Mouse (Mus musculus) right cerebral cortex, adult 2 months (tissue): Measurements from ENCODE around the gene Anapc16.
A peak's percentile ranks its signal among the peaks of the same experiment; 100 is the strongest.

Source experiments
- DNase-seq, 2 experiments: peaks; one replicate each; pipeline ENCODE4 v3.0.0; 2021 to 2022; ENCODE audit warnings: low spot score in 2 of 2

Anapc16 gene

DNA sequence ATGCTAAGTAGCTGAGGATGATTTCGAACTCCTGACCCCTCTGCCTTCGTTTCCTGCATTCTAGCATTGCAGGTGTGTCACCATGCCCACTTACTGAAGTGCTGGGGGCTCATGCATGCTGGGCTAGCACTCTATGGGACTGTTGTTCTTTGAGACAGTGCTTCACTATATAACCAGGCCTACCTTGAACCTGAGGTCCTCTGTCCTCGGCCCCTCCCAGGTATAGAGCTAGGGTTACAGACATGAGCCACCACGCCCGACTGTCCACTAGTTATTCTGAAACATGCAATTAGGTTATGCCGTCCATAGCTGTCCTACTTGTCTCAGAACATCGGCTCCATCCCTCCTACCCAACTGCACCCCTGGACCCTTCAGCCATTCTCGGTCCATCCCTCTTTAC, 31.1 kb downstream of the Anapc16 start:
- DNase-seq, result no peak

DNA sequence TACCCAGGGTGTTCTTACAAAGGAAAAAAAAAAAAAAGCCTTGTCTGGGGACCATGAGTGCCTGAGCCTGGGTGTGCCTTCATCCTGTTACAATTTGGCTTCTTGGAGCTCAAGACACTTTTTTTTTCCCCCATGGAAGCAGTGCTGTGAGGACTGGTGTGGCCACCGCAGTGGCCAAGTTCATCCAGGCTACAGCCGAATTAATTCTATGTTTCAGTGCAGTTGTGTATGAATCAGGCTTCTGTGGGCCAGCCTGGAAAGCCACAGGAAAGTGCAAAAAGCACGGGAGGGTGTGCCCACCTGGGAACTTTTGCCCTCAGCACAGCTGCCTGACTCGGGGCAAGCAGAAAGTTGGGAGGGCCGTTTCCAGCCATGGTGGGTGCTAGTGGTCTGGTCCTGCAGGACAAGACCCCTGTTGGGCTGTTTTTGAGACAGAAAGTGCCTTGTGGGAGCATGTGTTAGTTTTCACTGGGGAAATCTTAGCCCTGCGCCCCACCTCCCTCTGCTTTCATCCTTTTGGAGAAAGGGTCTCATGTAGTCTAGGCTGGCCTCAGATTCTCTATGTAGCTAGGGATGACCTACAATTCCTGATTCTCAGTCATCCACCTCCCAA, 32.4 kb downstream of the Anapc16 start:
- DNase-seq, result no peak

GRCm38 (mm10) chr10:59969821-59970449, 33.0 kb downstream of the Anapc16 start:
- DNase-seq, result peak; percentile 49 to 81

DNA sequence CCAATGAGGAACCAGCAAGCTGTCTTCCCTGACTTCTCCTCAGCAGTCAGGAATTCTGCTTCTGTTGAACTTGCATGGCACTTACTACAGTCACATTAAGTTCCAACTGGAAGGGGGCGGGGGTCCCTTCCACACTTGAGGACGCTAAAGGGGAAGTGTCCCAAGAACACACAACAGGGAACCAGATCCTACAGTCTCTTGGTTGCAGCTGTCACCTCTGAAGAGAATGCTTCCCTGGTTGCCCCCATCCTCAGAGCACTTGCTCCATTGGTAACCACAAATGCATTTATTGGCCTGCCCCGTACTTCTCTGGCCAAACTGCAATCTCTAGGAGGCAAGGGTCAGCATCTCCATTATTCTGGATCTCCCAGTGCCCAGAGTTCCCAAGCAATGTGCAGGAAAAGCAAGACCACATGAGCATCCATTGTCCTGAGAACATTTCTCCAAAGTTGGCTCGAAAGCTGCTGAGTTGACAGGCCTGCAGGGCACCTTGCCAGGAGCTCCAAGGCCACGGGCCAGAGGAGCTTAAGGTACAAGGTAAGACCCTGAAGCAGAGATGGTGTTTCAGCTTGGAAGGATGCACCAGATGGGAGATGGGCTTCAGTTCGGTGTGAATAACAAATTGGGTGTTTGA, 35.5 kb downstream of the Anapc16 start:
- no peak for DNase-seq

- DNase-seq, result no peak
Observed at GRCm38 (mm10) chr10:59966743-59967142, 36.2 kb downstream of the Anapc16 start.

DNA sequence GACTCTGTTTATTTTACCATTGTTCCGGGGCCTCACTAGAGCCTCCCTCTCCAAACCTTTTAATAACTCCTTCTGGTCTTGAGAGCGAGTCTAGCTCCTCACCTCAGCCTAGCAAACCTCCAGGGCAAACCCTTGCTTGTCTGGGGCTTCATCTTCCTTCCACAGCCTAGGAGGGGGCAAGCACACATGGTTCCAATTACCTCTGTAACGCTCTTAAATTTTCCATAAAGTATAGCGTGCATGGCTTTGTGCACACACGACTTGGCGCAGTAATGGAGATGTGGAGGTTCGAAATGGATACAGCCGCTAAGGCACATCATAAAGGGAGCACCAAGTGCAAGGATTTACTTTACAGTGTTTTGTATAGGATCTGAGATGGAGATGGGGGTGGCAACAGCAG, 37.1 kb downstream of the Anapc16 start:
- no peak for DNase-seq

GRCm38 (mm10) chr10:59965362-59965695, 37.6 kb downstream of the Anapc16 start:
- DNase-seq, result no peak

DNA sequence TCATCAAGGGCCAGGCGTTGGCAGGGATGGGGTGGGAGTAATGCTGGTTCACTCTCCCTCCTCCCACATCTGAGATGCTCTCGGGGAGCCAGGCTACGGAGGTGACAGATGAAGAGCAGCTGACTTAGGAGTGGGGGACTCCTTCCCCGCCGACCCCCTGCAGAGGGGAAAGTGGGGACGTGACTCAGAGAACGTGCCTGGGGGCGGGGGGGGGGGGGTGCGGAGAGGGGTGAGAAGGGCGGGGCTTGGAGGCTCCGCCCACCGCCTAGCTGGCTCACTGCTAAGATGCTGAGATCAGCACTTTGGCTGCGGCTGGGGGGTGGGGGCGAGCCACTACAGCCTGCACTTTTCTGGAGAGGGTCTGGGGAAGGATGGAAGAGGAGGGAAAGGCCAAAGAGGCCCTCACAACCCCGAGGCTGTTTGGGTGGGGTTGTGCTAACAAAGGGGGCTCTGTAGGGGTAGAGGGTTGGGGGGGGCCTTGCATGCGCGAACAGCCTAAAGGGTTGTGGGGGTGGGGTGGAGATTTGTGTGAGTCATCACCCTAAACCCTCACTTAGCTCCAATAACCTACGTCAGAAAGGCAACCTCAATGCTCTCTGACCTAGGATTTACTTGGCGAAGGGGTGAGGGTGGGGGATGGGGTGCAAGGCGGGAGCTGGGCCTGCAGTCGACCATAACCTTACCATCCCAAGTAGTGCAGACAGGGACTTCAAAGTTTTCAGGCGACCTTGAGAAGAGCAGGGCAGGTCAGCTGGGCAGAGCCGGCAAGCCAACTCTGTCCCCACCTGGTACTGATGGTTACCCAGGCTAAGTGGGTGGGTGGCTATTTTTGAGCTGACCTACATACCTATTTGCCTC, 38.2 kb downstream of the Anapc16 start:
- no peak for DNase-seq

- no peak for DNase-seq
Observed at GRCm38 (mm10) chr10:59963609-59964008, 39.3 kb downstream of the Anapc16 start.

- DNase-seq, result no peak
Observed at GRCm38 (mm10) chr10:59959517-59959916, 43.4 kb downstream of the Anapc16 start.

DNA sequence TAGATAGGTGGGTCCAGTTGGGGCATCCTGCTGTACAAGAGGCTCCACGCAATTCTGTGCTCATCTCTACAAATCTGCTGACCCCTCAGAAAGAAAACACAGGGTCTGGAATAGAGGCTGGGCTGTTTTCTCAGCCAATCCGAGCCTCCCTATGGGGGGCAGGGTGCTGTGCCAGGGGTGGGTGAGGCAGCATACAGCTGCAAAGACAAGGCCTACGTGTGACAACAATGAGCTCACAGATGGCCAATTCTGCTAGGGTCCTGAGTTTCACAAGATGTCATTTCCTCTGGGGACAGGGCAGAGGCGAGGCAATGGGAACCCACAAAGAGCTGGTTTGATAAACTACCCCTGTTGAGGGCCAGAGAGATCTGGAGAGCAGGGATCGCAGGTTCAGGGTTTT, 44.5 kb downstream of the Anapc16 start:
- no peak for DNase-seq

- peak in 1 of 2 experiments; percentile 58 for DNase-seq
Observed at GRCm38 (mm10) chr10:59957171-59958149, 45.5 kb downstream of the Anapc16 start.

DNA sequence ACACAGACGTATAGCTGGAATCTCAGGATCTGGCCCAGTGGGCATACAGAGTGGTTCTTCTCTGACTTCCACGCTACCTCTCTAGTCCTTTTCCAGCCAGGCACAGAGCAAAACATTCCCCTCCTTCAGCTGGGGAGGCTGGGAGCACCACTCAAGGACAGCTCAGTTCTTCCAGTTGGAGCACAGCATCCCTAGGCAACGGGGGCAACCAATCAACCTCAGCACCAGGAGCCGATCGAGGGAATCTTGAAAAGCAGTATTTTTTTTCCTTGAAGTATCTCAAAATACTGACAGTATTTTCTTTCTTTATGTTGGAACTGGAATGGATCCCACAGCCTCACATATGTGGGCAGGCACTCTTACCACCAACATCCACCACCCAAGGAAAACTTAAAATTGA, 46.3 kb downstream of the Anapc16 start:
- no peak for DNase-seq

DNA sequence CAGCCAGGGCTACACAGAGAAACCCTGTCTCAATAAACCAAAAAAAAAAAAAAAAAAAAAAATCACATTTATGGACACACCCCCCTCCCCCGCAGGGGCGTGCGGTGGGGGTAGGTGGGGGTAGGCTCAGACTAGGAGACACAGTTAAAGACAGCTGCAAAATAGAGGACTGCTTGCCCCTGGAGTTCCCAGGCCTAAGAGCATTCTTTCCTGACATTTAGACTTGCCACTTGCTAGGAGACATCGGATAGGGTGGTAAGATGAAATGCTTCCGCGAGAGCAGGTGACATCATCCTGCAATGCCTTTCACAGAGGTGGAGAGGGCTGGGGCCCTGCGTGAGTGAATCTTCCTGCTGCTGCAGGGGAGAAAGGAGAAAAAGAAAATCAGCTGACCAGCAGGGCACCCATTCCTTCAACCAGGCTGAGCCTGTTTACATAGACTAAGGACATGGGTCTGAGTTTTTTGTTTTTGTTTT, 49.3 kb downstream of the Anapc16 start:
- no peak for DNase-seq

DNA sequence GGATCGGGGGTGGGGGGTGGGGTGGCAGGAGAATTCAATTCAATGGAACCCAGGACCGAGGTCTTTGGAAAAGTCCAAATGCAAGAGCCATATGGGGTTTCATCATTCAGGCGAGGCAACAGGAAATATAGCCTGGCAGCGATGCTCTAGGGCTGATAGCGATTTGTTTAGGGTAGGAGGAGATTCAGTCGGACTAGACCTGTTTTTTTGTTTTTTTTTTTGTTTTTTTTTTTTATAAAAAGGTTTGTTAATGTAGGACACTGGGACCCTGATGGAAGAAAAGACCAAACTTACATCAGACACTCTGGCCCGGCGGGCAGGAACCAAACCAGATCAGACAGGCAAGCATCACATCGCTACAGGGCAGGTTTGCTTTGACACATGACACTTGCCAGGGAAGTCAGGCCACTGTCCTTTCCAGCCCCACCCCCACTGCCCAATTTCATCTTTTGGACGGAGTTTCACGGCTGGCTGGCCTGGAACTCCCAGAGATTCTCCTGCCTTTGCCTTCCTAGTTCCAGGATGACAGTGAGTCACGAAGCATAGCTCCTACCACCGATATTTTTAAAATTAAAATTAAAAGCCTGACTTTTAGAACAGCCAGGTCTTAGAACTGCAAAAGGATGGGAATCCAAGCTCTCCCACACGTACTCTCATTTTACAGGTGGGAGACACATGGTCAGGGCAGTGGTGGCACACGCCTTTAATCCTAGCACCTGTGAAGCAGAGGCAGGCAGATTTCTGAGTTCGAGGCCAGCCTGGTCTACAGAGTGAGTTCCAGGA, 50.0 kb downstream of the Anapc16 start:
- no peak for DNase-seq

GRCm38 (mm10) chr10:59952152-59952780, 50.7 kb downstream of the Anapc16 start:
- DNase-seq, result peak; percentile 52 to 60

DNA sequence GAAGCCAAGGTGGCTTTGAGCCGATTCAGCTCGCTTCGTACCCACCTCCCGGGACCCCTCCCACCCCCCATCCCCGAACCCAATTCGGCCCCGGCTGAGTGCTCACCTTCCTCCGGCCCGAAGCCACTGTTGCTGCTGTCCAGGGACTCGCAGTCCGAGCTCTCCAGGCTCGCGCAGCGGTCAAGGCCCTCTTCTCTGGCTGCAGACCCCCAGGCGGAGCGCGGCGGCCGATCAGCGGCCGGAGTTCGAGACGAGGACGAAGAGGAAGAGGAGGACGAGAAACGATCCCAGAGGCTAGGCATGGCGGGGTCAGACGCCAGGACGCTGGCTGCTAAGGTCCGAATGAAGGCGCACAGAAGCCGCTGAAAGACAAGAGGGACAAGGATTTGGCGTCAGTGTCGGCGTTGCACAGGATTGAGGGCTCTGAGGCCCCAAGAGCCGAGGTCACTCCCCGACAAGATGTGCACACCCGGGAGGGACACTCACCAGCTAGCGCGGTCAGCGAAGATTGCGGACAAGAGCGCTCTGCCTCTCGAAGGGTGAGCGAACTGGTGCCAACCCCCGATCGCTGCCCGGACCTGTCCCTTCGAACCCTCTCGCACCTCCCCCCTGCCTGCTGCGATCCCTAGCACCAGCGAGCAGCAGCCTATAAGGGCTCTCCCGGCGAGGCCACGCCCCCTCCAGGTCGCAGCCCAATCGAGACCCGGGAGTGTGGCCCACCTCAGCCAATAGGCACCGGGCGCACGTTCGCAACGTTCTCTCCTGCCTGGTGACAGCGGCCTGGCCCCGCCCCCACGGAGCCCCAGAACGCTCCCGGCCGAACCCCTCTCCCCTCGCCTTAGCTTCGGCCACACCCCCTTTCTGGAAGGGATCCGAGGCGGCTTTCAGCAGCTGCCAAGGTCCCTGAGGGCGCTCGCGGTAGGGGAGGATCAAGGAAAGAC, 51.5 kb downstream of the Anapc16 start, which contains the start of gene Ddit4:
TSS of gene Ddit4 (minus strand) at position 624 of the 941 bp plus-strand sequence.
- DNase-seq, result peak; percentile 99

DNA sequence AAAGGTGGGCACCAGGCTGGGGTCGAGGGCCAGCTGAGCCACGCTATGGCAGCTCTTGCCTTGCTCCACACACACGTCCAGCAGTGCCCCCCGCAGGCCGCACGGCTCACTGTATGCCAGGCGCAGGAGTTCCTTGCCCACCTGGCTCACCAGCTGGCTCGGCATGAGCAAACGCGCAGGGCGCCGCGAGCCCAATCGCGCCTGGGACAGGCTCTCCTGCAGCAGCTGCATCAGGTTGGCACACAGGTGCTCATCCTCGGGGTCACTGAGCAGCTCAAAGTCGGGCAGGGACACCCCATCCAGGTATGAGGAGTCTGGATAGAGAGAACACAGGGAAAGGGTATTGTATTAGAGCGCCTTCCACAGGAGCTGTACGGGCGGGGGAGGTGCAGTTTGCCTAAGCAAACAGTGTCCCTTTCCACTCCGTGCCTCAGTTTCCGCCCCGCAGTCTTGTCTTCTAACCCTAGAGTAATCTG, 52.2 kb downstream of the Anapc16 start:
- peak; percentile 81 to 89 for DNase-seq
